Mouse (Mus musculus): Measurements from ENCODE around the gene Mrgprd.

Mrgprd gene

DNA sequence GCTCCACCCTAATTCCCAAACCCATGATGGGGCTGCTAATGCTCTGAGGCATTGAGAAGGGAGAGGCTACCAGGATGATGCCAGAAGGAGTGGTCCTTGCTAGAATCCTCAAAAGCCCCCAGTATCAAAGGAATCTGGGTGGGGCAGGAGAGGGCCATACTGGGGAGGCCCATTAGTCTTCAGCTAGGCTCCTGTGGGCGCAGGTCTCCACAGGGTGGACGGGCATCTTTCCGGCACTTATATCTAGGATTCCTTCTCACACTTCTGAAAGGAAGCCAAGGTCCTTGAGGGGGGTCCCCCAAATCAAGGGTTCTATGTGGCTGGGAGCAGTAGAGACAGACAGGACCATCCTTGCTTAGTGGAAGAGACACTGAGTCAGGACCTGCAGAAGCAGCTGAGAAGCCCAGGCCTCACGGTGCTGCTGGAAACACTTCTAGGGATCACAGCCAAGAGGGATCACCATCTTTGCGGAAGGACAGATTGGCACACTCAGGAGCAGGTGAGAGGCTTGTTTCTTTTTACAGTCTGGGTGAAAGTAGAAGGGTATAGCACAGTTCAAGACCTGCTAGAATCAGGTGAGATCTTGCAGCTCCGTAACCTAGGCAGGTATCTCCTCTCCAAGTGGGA is at the start of gene Mrgprd:
Mrgprd (plus strand) TSS at position 51 of the 627 bp plus-strand sequence.
- DNase-seq (ENCODE audit: low spot score): no peak

DNA sequence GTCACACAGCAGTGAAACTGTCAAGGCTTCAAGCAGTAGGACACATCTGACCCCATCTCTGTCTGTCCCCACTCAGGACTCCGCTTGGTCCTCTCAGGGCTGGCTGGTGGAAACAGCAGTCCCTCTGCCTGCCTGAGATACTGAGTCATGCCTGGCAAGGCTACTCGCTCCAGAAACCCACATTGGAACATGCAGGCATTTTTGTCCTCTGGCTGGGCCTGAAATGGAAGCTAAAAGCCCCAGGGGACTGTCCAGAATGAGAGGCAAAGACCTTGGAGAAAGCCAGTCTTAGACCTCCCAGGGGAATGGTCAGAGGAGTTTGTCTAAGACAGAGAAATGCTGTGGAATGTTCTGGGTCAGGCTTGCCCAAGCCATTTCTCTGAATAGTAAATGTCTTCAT is 48.6 kb upstream of the Mrgprd start:
- peak; percentile 31 for DNase-seq (ENCODE audit: low spot score)

DNA sequence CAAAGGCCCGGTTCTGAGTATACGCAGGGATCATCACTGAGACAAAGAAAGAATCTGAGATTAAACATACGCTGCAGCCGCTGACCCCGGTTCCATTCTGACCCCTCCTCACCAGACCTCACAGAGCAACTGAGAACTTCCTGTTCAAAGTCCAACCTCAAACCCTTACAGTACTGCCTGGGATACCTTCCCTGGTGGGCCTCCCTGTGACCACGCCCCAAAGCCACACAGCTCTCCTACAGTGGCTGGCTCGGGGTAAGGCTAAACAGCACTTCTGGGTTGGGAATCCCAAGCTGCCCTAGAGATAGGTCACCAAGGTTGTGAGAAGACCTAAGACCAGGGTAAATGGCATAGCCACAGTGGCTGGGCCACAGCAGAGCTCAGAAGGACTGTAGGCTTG is 45.7 kb upstream of the Mrgprd start:
- DNase-seq (ENCODE audit: low spot score): no peak

DNA sequence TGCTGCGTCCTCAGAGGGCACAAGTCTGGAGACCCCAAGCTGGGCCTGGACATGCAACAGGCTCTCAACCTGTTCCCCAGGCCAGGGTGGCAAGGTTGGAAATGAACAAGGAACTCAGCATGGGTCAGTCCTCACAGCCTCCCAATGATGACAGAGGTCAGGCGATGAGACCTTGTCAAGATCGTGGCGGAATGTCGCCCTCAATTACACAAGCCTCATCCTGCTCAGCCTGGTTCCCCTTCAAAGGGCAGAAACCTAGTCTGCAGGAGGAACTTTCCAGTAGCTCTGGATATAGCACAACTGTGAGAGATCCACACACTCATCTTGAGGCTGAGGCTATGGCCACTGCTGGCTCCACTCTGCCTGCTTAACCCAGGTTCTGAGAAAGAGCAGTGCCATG is 43.7 kb upstream of the Mrgprd start:
- no peak for DNase-seq (ENCODE audit: low spot score)

DNA sequence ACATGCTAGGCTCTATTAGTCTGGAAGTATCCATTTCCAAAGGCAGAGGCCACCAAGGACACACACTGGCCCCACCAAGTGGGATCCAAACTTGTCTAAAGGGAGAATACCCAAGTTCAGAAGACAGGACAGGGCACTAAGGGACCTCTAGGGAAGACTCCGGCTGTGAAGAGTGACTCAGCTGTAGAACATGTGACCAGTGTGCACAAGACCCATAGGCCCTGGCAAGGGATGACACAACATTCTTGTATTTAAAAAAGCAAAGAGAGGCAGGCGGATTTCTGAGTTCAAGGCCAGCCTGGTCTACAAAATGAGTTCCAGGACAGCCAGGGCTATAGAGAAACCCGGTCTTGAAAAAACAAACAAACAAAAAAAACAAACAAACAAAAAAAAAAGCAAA is 39.1 kb upstream of the Mrgprd start:
- DNase-seq (ENCODE audit: low spot score): no peak

DNA sequence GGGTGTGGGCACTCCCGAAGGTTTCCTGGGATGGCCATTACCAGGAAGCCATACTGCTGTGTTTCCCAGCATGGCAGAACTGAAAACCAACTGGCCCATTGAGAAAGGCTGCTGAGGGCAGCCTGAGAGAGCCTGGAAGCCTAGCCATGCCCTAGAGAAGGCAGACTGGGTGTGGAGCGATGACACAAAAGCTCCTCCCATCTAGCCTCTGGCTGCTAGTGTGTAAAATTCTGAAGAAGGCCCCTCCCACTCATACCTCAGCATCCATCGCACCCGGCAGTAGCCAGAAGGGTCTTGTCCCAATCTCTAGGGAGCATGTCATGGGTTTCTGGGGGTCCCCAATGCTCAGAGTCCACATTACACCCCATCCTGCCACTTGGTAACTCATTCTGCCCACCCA is 33.2 kb upstream of the Mrgprd start:
- no peak for DNase-seq (ENCODE audit: low spot score)

DNA sequence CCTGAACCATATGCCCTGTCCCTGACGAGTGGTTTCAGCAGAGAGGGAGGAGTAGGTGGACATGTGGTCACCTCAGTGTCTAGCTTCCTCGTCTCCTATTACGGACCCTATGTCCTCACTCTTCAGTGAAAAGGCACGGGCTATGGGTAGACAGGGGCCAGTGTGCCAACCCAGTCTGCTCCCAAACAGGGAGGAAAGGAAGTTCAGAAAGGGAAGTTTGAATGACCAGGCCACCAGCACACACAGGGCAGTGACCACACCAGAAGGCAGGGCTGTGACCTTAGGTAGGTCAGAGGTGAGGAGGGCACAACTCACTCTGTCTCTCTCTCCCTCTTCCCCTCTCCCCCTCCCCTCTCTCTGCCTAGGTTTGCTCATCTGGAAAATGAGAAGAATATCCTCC is 31.6 kb upstream of the Mrgprd start:
- no peak for DNase-seq (ENCODE audit: low spot score)

DNA sequence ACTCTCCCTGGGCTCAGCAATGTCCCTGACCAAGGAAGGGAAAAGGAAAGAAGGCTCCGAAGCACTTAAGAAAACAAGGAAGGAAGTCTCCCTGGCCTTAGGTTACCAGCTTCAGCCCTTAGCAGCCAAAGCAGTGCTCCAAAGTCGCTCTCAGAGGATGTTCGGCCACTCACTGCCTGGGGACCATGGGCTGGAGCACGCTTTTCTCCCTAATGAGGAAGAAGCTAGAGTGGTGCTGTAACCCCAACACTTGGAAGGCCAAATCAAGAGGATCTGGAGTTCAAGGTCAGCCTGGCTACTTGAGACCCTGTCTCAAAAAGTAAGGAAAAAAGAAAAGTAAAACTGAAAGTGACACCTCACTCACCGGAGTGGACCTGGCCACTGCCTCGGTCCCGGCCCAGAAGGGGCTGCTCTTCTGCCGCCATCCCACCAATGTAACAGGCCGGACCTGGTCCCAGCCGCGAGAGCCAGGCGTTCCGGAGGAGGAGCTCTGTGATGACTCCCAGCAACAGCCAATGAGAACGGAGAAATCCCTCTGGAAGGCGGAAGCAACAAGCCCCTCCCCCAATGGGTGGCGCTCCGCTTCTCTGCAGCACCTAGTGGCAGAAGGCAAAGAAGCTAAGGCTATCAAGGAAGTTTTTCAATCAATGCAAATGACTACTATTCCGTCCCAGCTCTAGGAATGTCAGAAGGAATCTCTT is 31.0 kb upstream of the Mrgprd start, which contains the start of gene Tpcn2:
Tpcn2 (minus strand) TSS at position 525 of the 701 bp plus-strand sequence.
- DNase-seq (ENCODE audit: low spot score): peak; percentile 96

DNA sequence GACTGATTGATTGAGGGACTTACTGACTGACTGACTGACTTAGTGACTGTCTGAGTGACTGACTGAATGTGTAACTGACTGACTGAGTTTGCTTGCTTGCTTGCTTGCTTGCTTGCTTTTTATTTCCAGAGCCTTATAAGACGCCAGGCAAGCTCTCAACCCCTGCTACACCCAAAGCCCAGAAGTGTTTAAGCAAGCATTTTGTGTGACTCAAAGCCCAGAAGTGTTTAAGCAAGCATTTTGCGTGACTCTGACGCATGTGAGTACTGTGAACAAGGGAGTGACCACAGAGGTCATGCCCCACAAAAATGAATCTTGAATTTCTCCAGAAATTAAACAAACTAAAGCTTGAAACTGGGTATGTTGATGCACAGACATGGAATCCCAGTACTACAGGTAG is 30.3 kb upstream of the Mrgprd start:
- DNase-seq (ENCODE audit: low spot score): no peak

DNA sequence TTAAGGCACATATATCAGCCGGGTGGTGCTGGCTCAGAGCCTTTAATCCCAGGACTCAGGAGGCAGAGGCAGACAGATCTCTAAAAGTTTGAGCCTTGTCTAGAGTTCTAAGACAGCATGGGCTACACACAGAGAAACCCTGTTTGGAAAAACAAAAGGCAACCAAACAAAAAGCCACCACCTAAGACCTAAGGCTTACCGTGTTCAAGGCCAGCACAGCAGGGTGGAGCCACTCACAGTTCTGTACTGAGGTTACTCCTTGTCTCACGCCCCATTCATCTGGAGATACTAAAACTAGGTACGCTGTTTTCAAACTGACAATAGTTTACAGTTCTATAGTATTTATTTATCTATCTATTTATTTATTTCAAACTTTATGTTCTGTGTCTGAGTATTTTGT is 29.2 kb upstream of the Mrgprd start:
- DNase-seq (ENCODE audit: low spot score): no peak

DNA sequence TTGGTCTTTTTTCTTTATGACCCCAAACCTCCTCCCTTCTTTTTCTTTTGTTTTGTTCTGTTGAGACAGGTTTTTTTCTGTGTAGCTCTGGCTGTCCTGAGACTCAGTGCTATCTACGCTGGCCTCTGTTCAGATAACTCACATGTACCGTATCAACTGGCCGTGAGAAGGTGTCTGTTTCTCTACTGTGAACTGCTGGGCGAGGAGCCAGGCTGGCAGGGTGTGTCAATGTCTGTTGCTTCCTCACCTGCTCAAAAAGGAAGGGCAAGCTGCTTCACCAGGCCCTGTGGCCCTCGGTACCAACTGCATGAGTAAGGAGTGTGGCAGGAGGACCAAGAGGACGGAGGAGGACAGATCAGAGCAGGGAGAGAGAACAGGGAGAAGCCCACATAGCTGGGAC is 27.2 kb upstream of the Mrgprd start:
- peak; percentile 44 for DNase-seq (ENCODE audit: low spot score)

DNA sequence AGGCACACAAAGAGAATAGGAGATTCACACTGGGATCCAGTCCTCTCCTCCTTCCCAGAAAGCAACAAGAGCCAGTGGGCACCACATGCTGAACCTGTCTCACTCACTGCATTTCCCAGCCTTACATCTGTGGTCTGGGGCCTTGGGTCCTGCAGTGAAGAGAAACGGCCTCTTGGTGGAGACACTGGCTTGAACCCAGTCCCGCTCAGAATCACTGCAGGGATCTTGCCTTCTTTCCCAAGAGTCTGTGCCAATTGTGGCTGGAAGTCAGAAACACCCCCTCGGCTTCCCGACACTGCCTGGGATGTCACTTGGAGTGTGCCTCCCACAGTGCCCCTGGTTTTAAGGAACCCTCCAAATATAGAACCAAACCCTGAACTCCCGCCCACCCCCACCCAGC is 25.3 kb upstream of the Mrgprd start:
- DNase-seq (ENCODE audit: low spot score): no peak

DNA sequence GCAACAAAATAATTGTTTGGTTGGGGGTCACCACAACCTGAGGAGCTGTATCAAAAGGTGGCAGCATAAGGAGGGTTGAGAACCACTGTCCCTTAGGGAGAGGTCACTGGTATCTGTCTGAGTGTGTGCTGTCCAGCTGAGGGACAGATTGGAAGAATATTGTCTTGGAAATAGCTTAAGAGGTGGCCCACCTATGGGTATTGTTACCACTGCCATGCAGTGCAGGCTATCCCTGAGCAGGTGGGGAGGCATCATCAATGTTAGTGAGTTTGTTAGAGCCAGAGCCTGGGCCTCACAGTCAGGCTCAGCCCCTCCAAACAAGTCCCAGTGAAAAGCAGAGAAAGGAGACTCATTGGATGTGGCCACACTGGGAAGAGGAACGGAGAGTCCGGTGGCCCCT is 22.8 kb upstream of the Mrgprd start:
- no peak for DNase-seq (ENCODE audit: low spot score)

DNA sequence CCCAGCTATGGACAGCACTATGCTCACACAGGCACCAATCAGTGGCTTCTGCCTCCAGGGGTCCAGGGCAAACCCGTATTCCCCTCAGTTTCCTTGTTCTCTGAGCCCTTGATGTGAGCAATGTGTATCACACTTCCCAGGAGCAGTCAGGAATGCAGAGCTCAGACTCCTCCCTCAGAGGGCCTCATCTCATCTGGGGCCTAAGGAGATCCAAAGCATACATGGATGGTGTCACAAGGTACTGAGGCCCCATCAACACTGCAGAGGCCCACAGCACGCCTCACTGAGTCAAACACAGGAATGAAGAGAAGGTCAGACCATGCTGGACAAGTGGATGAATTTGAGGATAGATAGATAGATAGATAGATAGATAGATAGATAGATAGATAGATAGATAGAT is 21.9 kb upstream of the Mrgprd start:
- no peak for DNase-seq (ENCODE audit: low spot score)

DNA sequence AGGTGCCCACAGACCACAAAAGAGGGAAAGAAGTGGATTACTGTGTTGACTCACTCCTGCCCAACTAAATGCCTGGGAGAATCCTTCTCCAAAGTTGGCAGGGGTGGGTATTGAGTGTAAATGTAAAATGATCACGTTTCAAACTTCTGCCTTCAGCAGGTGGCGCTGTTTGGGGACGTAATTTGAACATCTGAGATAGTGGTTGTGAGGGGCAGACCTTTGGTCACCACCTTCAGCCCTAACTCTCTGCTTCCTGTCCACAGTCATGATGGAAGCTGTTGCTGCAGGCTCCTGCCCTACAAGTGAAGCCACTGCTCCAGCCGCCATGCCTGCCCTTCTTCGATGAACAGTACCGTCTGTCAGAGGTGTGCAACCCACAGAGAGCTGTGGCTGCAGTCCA is 20.8 kb upstream of the Mrgprd start:
- no peak for DNase-seq (ENCODE audit: low spot score)

DNA sequence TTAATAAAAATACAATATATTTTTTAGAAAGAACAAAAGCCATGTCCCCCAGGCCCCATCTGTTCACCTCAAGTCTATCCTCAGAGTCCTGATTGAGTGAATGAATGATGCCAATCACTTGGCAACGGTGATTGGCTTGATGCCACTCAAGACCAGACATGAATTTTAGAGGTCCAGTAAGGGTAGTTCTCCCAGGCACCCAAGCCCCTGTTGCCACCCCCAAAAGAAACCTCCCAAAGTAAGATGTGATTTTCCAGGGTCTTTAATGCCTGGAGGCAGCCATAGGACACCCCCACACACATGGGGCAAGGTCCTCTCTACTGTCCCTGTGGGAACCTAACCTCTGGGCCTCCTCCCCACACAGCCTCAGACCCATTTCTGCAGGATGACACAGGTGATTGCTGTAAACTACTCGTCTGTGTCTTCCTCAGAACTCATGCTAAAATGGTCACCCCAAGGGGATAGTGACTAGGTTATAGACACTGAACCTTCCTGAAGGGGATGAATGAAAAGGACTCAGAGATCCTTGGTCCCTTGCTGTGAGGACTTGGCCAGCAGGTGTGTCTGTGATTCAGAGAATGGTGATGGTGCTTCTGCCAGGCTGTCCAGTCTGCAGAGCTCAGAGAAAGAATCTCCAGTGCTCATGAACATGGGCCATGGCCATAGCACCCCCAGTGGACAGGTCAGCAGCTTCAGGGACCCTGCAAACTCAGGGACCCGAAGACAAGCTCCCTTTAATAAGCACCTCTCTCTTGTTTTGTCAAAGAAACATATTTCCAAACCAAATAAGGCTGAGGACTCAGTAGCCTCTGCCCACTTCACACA is 15.8 kb upstream of the Mrgprd start:
- DNase-seq (ENCODE audit: low spot score): no peak

DNA sequence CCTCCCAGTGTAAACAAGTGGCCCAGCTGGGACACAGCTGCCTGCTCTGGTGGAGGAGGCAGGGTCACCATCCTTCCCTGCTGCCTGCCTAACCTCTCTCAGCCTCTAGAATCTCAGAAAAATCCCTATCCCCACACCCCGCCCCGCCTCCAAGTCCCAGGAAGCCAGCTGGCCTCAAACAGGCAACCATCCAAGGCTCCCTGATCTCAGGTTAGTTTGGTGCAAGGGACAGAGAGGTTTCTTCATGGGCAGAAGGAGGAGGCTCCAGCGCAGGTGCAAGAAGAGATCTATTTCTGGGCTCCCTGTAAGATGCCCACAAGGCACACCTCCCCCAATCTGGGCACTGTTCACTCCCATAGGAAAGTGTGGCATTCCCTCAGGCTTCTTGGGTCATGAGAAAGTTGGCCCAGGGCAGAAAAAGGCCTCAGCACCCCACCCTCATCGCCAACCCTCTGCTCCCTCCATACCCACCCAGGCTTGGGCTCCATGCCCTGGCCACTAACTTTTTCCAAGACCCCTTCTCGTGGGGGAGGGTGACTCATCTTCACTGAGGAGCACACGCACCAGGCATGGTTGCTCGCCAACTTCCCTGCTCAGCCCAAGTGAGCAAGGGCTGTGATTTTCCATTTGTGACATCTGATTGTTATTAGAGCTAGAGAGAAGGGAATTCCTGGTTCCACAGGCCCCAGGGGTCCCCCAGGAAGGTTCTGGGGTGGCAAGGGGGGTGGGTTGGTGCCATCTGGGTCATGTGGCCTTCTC is 14.9 kb upstream of the Mrgprd start:
- peak; percentile 36 for DNase-seq (ENCODE audit: low spot score)

DNA sequence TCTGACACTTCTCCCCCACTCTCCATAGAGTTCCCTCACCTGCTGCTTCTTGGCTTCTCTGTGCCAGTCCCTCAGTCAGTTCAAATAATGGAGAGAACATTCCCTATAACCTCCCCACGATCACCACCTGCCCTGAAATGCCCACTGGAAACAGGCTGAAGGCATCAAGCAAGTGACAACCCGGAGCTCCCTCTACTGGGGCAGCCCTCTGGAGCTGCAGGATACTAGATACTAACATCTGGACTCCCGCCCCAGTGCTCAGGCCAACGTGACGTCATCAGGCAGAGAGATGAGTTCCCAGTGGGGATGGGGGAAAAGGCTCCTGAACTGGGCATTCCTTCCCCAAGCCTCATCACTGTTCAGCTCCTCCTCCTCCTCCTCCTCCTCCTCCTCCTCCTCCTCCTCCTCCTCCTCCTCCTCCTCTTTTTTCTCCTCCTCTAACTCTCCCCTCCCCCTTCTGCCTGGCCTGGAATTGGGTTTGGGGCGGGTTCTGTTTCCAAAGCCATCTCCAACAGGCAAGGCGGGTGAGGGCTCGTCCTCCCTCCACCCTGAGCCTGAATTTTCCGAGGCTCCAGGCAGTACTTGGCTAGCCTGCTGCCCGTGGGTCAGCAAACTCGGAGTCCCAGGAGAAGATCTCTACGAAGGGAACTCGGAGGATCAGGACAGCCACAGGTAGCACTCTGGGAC is 14.2 kb upstream of the Mrgprd start, which contains the start of gene Mrgprf:
Mrgprf (plus strand) TSS at position 508 of the 687 bp plus-strand sequence.
- DNase-seq (ENCODE audit: low spot score): peak; percentile 84

DNA sequence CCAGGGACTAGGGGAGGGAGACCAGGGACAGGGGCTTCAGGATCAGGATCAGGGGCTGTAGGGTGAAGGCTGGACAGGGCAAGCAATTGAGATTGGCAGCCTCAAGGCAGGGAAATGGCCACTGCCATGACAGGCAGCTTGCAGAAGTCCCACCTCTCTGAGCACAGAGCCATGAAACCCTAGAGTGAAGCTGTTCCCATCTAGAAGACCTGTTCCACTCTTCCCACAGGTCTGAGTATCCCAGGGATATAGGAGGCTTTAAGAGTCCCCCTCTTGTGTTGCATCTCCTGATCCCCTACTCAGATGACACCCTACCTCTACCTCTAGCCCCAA is 13.7 kb upstream of the Mrgprd start:
- no peak for DNase-seq (ENCODE audit: low spot score)

DNA sequence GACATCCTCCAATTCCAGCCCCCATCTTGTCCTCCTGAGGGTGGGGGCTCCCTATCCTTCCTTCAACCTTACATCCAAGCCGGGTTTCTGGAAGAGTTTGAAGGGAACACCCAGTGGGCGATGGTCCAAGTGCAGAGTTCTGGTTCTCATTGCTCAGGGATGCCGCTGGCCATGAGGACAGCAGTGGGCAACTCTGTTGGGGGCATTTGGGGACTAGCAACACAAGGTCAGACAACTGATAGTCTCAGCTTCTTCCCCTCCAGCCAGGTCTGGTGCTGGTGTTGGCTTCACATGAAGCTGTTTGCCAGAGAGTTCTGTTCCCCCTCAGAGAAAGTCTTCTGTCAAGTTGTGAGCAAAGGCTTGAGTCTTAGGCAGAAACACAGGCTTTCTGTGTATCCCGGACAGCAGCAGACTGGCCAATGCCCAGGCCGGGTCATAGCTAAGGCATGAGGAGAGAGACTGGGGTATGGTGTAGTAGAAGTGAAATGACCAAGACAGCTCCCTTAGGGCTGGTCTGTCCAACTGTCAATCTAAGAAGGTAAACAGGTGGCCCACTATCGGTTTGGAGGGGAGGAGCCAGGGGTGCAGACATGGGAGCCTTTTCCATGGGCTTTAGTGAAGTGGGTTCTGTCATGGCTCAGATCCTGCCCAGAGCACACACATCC is 13.2 kb upstream of the Mrgprd start:
- DNase-seq (ENCODE audit: low spot score): peak; percentile 65
